ENCODE assay signal across 13 mouse cellular contexts in genomic region chr5:117137011-117137410, GRCm38 (mm10). TPM values are rescaled to one million over a fixed set of nuclear protein-coding genes. Genes with fewer than 3 reads are reported as not detected.
DNase-seq lines count a peak whose midpoint lies in the region; ATAC-seq lines count a peak whose summit lies in the region.
"Had no signal": no experiment of that assay in that cellular context is flagged by ENCODE, and none has a peak within 500 bp of the region (broad histone marks: within the 10 kb centered on the region; RNA-seq: fewer than 3 reads in every experiment).

No protein-coding gene starts in this region.

- peak overlapping the region; percentile 54 for H3K9ac ChIP-seq in liver, embryonic 16.5 days (ENCODE audit: low read depth, low read length)
- H3K9ac ChIP-seq: neural tube, embryonic 13.5 days had no signal

- peak overlapping the region; percentile 95 for H3K27ac ChIP-seq in liver, embryonic 16.5 days (ENCODE audit: low read length)
- H3K27ac ChIP-seq: neural tube, embryonic 13.5 days had no signal

- WGBS in liver, embryonic 16.5 days (ENCODE audit: insufficient replicate concordance) = 31% methylated on average over 10 of the region's 10 CpGs

- no peaks in the 10 kb centered on the region for H3K27me3 ChIP-seq in megakaryocyte, embryonic 14.5 days (replicated peaks)
- no peaks in the 10 kb centered on the region for H3K27me3 ChIP-seq in liver, embryonic 16.5 days (ENCODE audit: control insufficient read depth, insufficient read depth, low read depth, low read length)
- H3K27me3 ChIP-seq: neural tube, embryonic 13.5 days had no signal

- H3K36me3 ChIP-seq in megakaryocyte, embryonic 14.5 days (replicated peaks; ENCODE audit: low read length) = peaks cover 63% of the 10 kb centered on the region
- H3K36me3 ChIP-seq in liver, embryonic 16.5 days (ENCODE audit: control insufficient read depth, insufficient read depth) = no peaks in the 10 kb centered on the region
- H3K36me3 ChIP-seq: neural tube, embryonic 13.5 days had no signal

- peak; percentile 40 to 53 for DNase-seq in cerebellum, postnatal 10 days
- no peak for DNase-seq in cerebellum, postnatal 36 days
- DNase-seq in kidney, adult 18-20 months = peak; percentile 9
- no peak for DNase-seq in kidney, adult 11 months
- no peak for DNase-seq in B cell, adult 2 months
- DNase-seq: cerebellum, adult 11 months; embryo, embryonic 11 days; right cerebral cortex, adult 18-20 months had no signal

- no peak for ATAC-seq in megakaryocyte, adult 5-6 weeks (ENCODE audit: poor library complexity, severe bottlenecking)
- ATAC-seq in liver, embryonic 16.5 days (ENCODE audit: low read depth) = no peak
- ATAC-seq: inflammation-experienced regulatory T-cells, adult 6 months had no signal

- H3K4me2 ChIP-seq in liver, embryonic 16.5 days (ENCODE audit: low read depth, low read length) = peak overlapping the region; percentile 81
- H3K4me2 ChIP-seq: neural tube, embryonic 13.5 days had no signal

- H3K4me1 ChIP-seq in megakaryocyte, embryonic 14.5 days = peaks cover 78% of the 10 kb centered on the region
- peaks cover 83% of the 10 kb centered on the region for H3K4me1 ChIP-seq in liver, embryonic 16.5 days (ENCODE audit: control insufficient read depth, low read depth, low read length)

- no peaks in the 10 kb centered on the region for H3K9me3 ChIP-seq in megakaryocyte, embryonic 14.5 days
- H3K9me3 ChIP-seq in liver, embryonic 16.5 days (replicated peaks; ENCODE audit: control insufficient read depth, low read length) = no peaks in the 10 kb centered on the region
- H3K9me3 ChIP-seq: neural tube, embryonic 13.5 days had no signal

- H3K4me3 ChIP-seq in megakaryocyte, embryonic 14.5 days (replicated peaks) = peak overlapping the region; percentile 91
- H3K4me3 ChIP-seq in liver, embryonic 16.5 days (ENCODE audit: low read depth, low read length) = peak overlapping the region; percentile 48
- H3K4me3 ChIP-seq: neural tube, embryonic 13.5 days had no signal

RNA-seq across cellular contexts. Expression of gene Taok3, which starts 17.1 kb away (rescaled TPM):
- 75.0 and 157 TPM in 2 replicates for polyA plus RNA-seq in megakaryocyte, embryonic 14.5 days (2012; ENCODE audit: insufficient read depth, low replicate concordance)
- total RNA-seq in megakaryocyte, adult 5-6 weeks (2015) = 73.8 and 80.2 TPM in 2 replicates
- total RNA-seq in megakaryocyte, adult 5-6 weeks (2017) = 57.5 and 72.8 TPM in 2 replicates
- 39.9 and 41.8 TPM in 2 replicates for polyA plus RNA-seq in liver, embryonic 16.5 days (2015; fragmentation: Nextera tagmentation; extraction: Ambion mirVana)

RNA-seq across cellular contexts. Expression of gene Suds3, which starts 21.1 kb away (rescaled TPM):
- polyA plus RNA-seq in megakaryocyte, embryonic 14.5 days (2012; ENCODE audit: insufficient read depth, low replicate concordance) = 37.1 and 38.0 TPM in 2 replicates
- total RNA-seq in megakaryocyte, adult 5-6 weeks (2015) = 18.0 and 18.8 TPM in 2 replicates
- 93.5 and 102 TPM in 2 replicates for total RNA-seq in megakaryocyte, adult 5-6 weeks (2017)
- polyA plus RNA-seq in liver, embryonic 16.5 days (2015; fragmentation: Nextera tagmentation; extraction: Ambion mirVana) = 24.1 and 26.6 TPM in 2 replicates

Comparison
In these comparisons a context has a peak if more than half of its experiments do, and no peak if none do; other contexts are left out.
1. DNase-seq: peak in cerebellum, postnatal 10 days (2 of 2) and kidney, adult 18-20 months (single experiment); none in cerebellum, postnatal 36 days (0 of 2), kidney, adult 11 months (single experiment) and B cell, adult 2 months (0 of 2).